Mouse (Mus musculus) intestine, embryonic 16.5 days (tissue): ENCODE data around the gene Cdt1. TPM values are rescaled to one million over a fixed set of nuclear protein-coding genes. Genes with fewer than 3 reads are reported as not detected.

ENCODE experiments used
- ATAC-seq: fragments of 200-750 bp; cut with Nextera tagmentation; 2 replicates; pipeline ENCODE4 v1.8.0; 2017; ENCODE audit warnings: moderate TSS enrichment, moderate library complexity
- H3K27ac ChIP-seq: fragments of 300-500 bp; sonication (generic); 2 replicates; pipeline ENCODE4 v1.5.1; 2014; ENCODE audit warnings: mild to moderate bottlenecking, low read length
- H3K27me3 ChIP-seq: fragments of 300-500 bp; sonication (generic); replicated peaks from 2 replicates; pipeline ENCODE4 v1.6.1; 2014; ENCODE audit warnings: low read length, control low read depth, mixed read lengths; ENCODE audit not compliant: control insufficient read depth, insufficient read depth
- H3K36me3 ChIP-seq: fragments of 300-500 bp; sonication (generic); 2 replicates; pipeline ENCODE4 v1.6.1; 2014; ENCODE audit warnings: low read length, control low read depth; ENCODE audit not compliant: control insufficient read depth, insufficient read depth
- H3K4me1 ChIP-seq: fragments of 300-500 bp; sonication (generic); 2 replicates; pipeline ENCODE4 v1.6.1; 2014; ENCODE audit warnings: low read length, control low read depth, mixed read lengths; ENCODE audit not compliant: control insufficient read depth, insufficient read depth
- H3K4me2 ChIP-seq: fragments of 300-500 bp; sonication (generic); 2 replicates; pipeline ENCODE4 v1.6.1; 2014; ENCODE audit warnings: low read depth, low read length, control low read depth
- H3K4me3 ChIP-seq: fragments of 300-500 bp; sonication (generic); 2 replicates; pipeline ENCODE4 v1.5.1; 2014; ENCODE audit warnings: mild to moderate bottlenecking, low read length
- H3K9ac ChIP-seq: fragments of 300-500 bp; sonication (generic); 2 replicates; pipeline ENCODE4 v1.6.1; 2014; ENCODE audit warnings: low read depth, low read length
- H3K9me3 ChIP-seq: fragments of 300-500 bp; sonication (generic); 2 replicates; pipeline ENCODE4 v1.6.1; 2016; ENCODE audit warnings: low read length, control low read depth; ENCODE audit not compliant: control insufficient read depth
- WGBS: fragments of 180-500 bp; shearing (Covaris S2); extraction: QIAGEN DNeasy Blood & Tissue Kit; methylation state at CpG from one replicate; pipeline ENCODE4 v1.1.7; 2014; 5-methylcytosine and 5-hydroxymethylcytosine counted together
- polyA plus RNA-seq: library from polyadenylated mRNA; unstranded; fragments of >200 nt; fragmentation: Nextera tagmentation; extraction: Ambion mirVana; gene quantifications from 2 replicates; pipeline ENCODE4 v1.2.1, GENCODE M21; 2015

The Cdt1 gene
- polyA plus RNA-seq, 1 experiment from 2014 or later = 40.0 TPM

- Histone ChIP-seq H3K27me3 (no peaks in the 10 kb centered on the region), H3K4me1 (peaks cover 39% of the 10 kb centered on the region), H3K4me2 (no peak overlapping the region), H3K4me3 (no peak overlapping the region), H3K9ac (peak overlapping the region; percentile 20; the same call in 1 of the 2 replicates), H3K27ac (peak overlapping the region; percentile 57), H3K9me3 (no peaks in the 10 kb centered on the region), H3K36me3 (no peaks in the 10 kb centered on the region)
- WGBS = 26% methylated on average over 5 of the region's 5 CpGs
- ATAC-seq = no peak
Observed at GRCm38 (mm10) chr8:122547815-122548214, 20.0 kb upstream of the Cdt1 start.

- 58% methylated on average over 13 of the region's 13 CpGs for WGBS
- Histone ChIP-seq H3K4me3 (no peak overlapping the region), H3K9me3 (no peaks in the 10 kb centered on the region), H3K4me2 (no peak overlapping the region), H3K36me3 (no peaks in the 10 kb centered on the region), H3K27me3 (no peaks in the 10 kb centered on the region), H3K4me1 (peaks cover 39% of the 10 kb centered on the region), H3K27ac (peak overlapping the region; percentile 57; the same call in 1 of the 2 replicates), H3K9ac (peak overlapping the region; percentile 20; the same call in 1 of the 2 replicates)
- no peak for ATAC-seq
Observed at GRCm38 (mm10) chr8:122548331-122548730, 19.5 kb upstream of the Cdt1 start.

GRCm38 (mm10) chr8:122548891-122549439, 18.9 kb upstream of the Cdt1 start:
- WGBS = 70% methylated on average over 3 of the region's 3 CpGs
- Histone ChIP-seq H3K4me3 (0 out of 2 replicates have a peak overlapping the region, but pooled peaks have one; percentile 1), H3K9ac (0 out of 2 replicates have a peak overlapping the region, but pooled peaks have one; percentile 85), H3K4me1 (peaks cover 39% of the 10 kb centered on the region), H3K9me3 (no peaks in the 10 kb centered on the region), H3K36me3 (no peaks in the 10 kb centered on the region), H3K4me2 (peak overlapping the region; percentile 83; the same call in 1 of the 2 replicates), H3K27ac (no peak overlapping the region), H3K27me3 (no peaks in the 10 kb centered on the region)
- ATAC-seq = no peak

GRCm38 (mm10) chr8:122550234-122550994, 17.4 kb upstream of the Cdt1 start:
- peak; percentile 41 for ATAC-seq
- H3K4me2 ChIP-seq = peak overlapping the region; percentile 83
- peak overlapping the region; percentile 71 for H3K4me3 ChIP-seq
- peaks cover 39% of the 10 kb centered on the region for H3K4me1 ChIP-seq
- H3K9ac ChIP-seq = peak overlapping the region; percentile 85
- WGBS = 3% methylated on average over 50 of the region's 52 CpGs
- no peaks in the 10 kb centered on the region for H3K9me3 ChIP-seq
- no peaks in the 10 kb centered on the region for H3K36me3 ChIP-seq
- peak overlapping the region; percentile 89 for H3K27ac ChIP-seq
- no peaks in the 10 kb centered on the region for H3K27me3 ChIP-seq

- H3K4me1 ChIP-seq = peaks cover 36% of the 10 kb centered on the region
- H3K27me3 ChIP-seq = no peaks in the 10 kb centered on the region
- peak overlapping the region; percentile 89 for H3K27ac ChIP-seq
- H3K9ac ChIP-seq = peak overlapping the region; percentile 85
- H3K4me3 ChIP-seq = peak overlapping the region; percentile 71
- WGBS = 0% methylated on average over 38 of the region's 43 CpGs
- peak; percentile 44 for ATAC-seq
- peak overlapping the region; percentile 83 for H3K4me2 ChIP-seq
- no peaks in the 10 kb centered on the region for H3K9me3 ChIP-seq
- H3K36me3 ChIP-seq = no peaks in the 10 kb centered on the region
Observed at GRCm38 (mm10) chr8:122550995-122551264, 16.9 kb upstream of the Cdt1 start.

GRCm38 (mm10) chr8:122551265-122552051, 16.4 kb upstream of the Cdt1 start, which contains the start of gene Piezo1:
Gene Piezo1 (minus strand): TSS chr8:122551329.
- Histone ChIP-seq H3K9ac (peak within 1 kb of the TSS; percentile 85), H3K4me1 (peaks cover 31% of the 10 kb centered on the region), H3K27me3 (no peaks in the 10 kb centered on the region), H3K27ac (peak within 1 kb of the TSS; percentile 89), H3K36me3 (no peaks in the 10 kb centered on the region), H3K4me2 (peak within 1 kb of the TSS; percentile 83), H3K9me3 (no peaks in the 10 kb centered on the region), H3K4me3 (peak within 1 kb of the TSS; percentile 71)
- 14% methylated on average over 39 of the region's 56 CpGs for WGBS
- peak; percentile 89 for ATAC-seq

GRCm38 (mm10) chr8:122554786-122555185, 13.0 kb upstream of the Cdt1 start:
- whole genome bisulfite sequencing = 70% methylated on average over 6 of the region's 6 CpGs
- Histone ChIP-seq H3K9me3 (no peaks in the 10 kb centered on the region), H3K36me3 (no peaks in the 10 kb centered on the region), H3K4me1 (peaks cover 16% of the 10 kb centered on the region), H3K27ac (no peak overlapping the region), H3K4me2 (no peak overlapping the region), H3K4me3 (no peak overlapping the region), H3K9ac (no peak overlapping the region), H3K27me3 (no peaks in the 10 kb centered on the region)
- ATAC-seq = no peak

GRCm38 (mm10) chr8:122556030-122557009, 11.5 kb upstream of the Cdt1 start:
- Histone ChIP-seq H3K4me3 (no peak overlapping the region), H3K4me2 (no peak overlapping the region), H3K27me3 (no peaks in the 10 kb centered on the region), H3K4me1 (peaks cover 10% of the 10 kb centered on the region), H3K9me3 (no peaks in the 10 kb centered on the region), H3K27ac (peak overlapping the region; percentile 57), H3K9ac (peak overlapping the region; percentile 9; the same call in 1 of the 2 replicates), H3K36me3 (no peaks in the 10 kb centered on the region)
- ATAC-seq = peak; percentile 52
- 66% methylated on average over 12 of the region's 12 CpGs for WGBS
